Mouse (Mus musculus) liver, adult 2 months (tissue): Measurements from ENCODE around the gene Masp2.

Experiments
- CTCF ChIP-seq: fragments of 200-500 bp; IDR thresholded peaks from 2 replicates; pipeline ENCODE4 v1.5.1; 2011; ENCODE audit warnings: low read depth, low read length, control low read depth
- POLR2A ChIP-seq: fragments of 200-500 bp; IDR thresholded peaks from 2 replicates; pipeline ENCODE4 v1.6.1; 2011; ENCODE audit warnings: low read length, control low read depth; ENCODE audit not compliant: insufficient read depth; ENCODE audit errors: extremely low read depth

DNA sequence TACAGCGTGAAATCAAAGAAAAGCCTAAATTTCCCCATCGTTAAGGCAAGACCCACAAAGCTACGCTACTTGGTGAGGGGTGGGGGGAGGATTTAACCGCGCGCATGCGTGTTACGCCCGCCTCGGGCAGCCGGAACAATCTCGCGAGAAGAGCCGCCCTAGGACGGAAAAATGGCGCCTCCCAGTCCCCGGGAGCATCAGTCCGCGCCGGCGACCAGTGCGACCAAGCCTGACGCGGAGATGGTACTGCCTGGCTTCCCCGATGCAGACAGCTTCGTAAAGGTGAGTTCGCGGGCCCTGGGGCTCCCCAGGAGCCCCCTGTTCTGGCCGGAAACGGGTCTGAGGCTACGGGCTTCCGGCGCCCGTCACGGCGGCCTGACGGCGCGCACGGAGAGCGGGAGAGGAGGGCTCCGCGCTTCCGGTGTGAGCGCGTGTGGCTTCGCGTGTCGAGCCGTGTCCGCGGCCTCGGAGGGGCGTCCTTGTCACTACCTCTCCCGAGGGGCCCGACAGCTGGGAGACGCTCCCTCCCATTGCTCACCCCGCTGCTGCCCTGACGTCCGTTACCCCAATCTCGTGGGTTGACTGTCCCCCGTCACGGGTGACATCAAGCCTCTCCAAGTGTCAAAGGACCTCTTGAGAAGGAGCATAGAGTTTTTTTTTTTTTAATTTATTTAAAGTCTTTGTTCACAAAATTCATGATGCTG lies 43.9 kb upstream of the Masp2 start, which contains the start of gene Exosc10:
- TF ChIP-seq CTCF (no peak), POLR2A (0 out of 2 replicates have a peak, but pooled peaks have one; percentile 28)
